Mouse (Mus musculus) 416B (cell line): ENCODE results near the gene 2700049A03Rik.

Source experiments
- DNase-seq: peaks from one replicate; pipeline ENCODE4 v3.0.0; 2011; ENCODE audit warnings: low read depth

2700049A03Rik gene

DNA sequence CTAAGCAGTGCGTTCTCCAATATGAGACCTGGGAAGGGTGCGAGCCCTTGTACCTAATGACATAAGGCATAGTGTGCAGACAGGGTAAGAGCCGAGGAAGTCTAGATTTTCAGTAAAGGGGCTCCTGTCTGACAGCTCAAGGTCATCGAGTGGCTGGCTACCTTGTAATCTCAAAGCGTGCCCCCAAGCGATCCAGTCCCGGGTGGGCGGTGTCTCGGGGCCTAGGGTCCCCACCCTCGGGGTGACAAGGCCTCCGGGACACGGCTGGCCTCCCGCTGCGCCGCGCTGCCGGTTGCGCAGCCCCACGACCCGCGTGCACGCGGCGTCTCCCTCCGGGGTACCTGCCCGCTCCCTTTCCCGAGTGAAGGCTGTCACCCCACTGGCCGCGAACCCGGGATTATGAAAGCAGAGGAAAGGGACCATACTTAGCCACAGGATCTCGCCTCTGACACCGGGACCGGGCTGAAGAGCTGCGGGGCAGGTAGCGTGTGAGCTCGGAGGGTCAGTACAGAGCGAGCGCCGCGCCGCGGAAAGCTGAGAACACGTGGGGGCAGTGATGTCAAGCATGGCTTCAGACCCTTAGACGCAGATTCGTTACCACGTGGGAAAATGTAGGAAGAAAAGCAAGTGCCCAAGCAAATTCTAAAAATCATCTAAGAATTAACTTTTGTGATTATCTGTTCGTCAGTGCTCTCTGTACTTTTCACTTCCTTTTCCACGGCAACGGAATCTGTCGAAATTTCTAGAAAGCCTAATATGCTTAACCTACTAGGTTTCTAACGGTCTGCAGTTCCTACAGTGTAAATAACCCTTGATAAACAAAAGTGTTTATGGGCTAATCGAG is at the start of gene 2700049A03Rik, which contains the start of gene Timm9:
Gene 2700049A03Rik (plus strand): TSS at position 719 of the 844 bp plus-strand sequence.
Gene Timm9 (minus strand): TSS at position 555 of the 844 bp plus-strand sequence.
- DNase-seq = peak; percentile 59

GRCm38 (mm10) chr12:71104275-71104674 is 32.4 kb upstream of the 2700049A03Rik start:
- DNase-seq = peak; percentile 25

- no peak for DNase-seq
Observed at GRCm38 (mm10) chr12:71107216-71107771, 29.4 kb upstream of the 2700049A03Rik start.

- no peak for DNase-seq
Observed at GRCm38 (mm10) chr12:71111331-71111730, 25.3 kb upstream of the 2700049A03Rik start, which contains the start of gene Tomm20l. Tomm20l (plus strand) TSS chr12:71111428.

GRCm38 (mm10) chr12:71113074-71113473 is 23.6 kb upstream of the 2700049A03Rik start:
- no peak for DNase-seq

GRCm38 (mm10) chr12:71113675-71114288 is 22.9 kb upstream of the 2700049A03Rik start:
- peak; percentile 92 for DNase-seq

DNA sequence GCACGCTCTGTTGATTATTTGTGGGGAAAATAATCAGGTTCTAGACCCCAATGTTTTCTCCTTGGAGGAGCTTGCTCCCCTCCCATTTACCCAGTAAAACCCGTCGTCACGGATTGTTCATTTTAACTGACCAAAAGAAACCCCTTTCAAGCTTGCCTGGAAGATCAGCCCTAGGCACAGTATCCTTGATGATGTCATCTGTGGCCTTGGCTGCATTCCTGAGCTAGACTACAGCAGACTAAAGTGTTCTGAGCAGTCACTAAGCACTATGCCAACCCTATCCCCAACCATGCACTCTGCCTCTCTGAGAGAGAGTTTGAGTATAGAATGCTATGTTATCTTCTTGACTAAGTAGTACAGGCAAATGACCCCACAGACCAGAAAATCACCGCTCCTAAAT is 20.2 kb upstream of the 2700049A03Rik start:
- no peak for DNase-seq

- DNase-seq = no peak
Observed at GRCm38 (mm10) chr12:71122731-71123130, 13.9 kb upstream of the 2700049A03Rik start.

DNA sequence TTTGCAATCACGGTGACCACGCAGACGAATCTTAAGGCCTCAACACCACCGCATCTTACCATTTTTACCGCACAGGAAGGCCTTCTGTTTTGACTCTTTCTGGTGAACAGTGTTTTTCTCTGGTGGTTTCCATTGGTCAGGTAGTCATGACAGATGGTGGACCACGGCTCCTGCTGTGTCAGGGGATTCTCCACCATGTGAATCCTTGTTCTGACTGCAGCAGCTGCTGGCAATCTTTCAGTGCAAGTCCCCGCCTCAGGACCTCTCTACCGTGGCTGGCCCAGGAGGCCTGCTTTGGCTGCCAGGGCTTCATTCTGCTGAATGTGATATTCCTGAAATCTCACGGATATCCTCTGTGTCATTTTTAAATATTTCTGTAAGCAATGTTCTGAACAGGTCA is 13.4 kb upstream of the 2700049A03Rik start:
- no peak for DNase-seq

- DNase-seq = peak; percentile 41
Observed at GRCm38 (mm10) chr12:71135581-71135980, 1.1 kb upstream of the 2700049A03Rik start.

- DNase-seq = peak; percentile 97
Observed at GRCm38 (mm10) chr12:71136974-71137491, 385 bp downstream of the 2700049A03Rik start.

DNA sequence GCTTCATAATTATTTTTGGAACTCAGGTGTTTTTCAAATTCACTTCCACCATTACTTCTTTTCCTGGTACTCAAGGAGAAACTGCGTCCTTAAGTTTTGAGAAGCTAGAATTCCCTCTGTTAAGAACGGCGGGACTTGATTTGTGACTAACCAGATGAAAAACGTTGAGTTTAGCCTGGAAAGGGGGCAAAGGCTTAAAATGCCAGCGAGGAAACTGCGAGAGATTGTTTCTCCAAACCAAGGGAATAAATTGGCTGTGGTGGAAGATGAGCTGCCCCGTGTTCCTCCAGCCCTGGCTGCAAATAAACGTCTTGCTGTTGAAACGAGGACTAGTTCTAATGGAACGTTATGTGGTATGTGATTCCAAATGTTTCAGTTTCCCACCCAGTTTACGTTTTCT is 1.0 kb downstream of the 2700049A03Rik start:
- peak; percentile 39 for DNase-seq

DNA sequence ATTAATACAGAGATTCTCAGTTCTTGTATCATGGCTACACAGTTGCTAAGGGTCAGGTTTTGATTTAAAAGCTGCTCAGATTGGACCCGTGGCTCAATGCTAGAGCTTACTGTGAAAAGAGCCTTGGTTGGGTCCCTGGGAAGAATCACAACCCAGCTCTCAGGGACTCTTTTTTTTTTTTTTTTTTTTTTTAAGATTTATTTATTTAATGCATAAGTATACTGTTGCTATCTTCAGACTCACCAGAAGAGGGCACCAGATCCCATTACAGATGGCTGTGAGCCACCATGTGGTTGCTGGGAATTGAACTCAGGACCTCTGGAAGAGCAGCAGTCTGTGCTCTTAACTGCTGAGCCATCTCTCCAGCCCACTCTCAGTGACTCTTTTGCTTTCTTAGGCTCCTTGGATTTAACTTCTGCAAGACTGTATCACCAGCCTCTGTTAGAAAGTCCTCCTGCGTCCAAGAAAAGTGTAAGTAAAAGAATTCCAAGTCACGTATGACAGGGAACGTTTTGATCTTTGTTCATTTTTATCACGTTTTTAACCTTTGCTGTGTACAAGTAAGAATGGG is 2.7 kb downstream of the 2700049A03Rik start:
- DNase-seq = peak; percentile 30

DNA sequence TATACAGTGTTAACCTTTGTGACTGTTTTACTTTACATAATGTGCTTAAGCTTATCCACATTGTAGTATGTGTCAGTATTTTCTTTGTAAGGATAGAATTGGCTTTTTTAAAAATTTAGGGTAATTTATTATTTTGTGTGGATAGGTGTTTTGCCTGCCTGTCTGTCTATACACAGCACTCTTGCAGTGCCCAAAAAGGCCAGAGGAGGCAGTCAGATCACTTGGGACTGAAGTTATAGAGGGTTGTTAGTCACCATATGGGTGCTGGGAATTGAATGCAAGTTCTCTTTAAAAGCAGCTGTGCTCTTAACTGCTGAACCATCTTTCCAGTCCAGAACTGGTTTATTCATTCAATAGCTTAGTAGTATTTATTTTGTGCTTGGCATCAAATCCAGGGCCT is 4.5 kb downstream of the 2700049A03Rik start:
- DNase-seq = no peak

DNA sequence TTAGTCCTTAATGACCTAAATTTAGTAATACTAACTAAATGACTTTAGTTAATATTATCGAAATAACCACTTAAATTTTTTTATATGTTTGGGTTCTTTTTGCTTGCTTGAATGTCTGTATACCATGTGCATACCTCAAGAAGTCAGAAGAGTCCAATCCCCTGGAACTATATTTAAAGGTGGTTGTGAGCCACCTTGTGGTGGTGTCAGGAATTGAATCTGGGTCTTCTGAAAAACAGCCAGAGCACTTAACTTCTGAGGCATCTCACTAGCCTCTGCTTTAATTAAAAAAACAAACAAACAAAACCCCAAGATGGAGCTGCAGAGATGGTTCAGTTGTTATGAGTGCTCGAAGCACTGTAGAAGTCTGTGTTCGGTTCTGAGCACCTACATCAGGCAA is 11.0 kb downstream of the 2700049A03Rik start:
- DNase-seq = peak; percentile 66

- DNase-seq = no peak
Observed at GRCm38 (mm10) chr12:71148801-71149200, 12.2 kb downstream of the 2700049A03Rik start.

- DNase-seq = no peak
Observed at GRCm38 (mm10) chr12:71149456-71149855, 12.8 kb downstream of the 2700049A03Rik start.

- no peak for DNase-seq
Observed at GRCm38 (mm10) chr12:71150167-71150566, 13.5 kb downstream of the 2700049A03Rik start.

DNA sequence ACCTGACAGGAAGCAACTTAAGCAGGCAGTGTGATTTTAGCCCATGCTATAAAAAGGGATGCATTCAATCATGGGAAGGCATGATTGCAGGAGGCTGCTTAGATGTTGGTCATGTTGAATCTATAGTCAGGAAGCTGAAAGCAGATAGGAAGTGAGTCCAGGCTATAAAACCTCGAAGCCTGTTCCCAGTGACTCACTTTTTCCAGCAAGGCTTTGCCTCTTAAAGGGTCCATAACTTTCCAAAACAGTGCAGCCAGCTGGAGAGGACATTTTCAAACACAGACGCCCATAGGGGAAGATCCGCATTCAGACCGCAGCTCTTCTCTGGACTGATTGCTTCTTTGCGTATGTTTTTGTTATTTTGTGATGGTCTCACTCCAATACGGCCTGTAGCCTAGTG is 18.3 kb downstream of the 2700049A03Rik start:
- peak; percentile 67 for DNase-seq

- DNase-seq = no peak
Observed at GRCm38 (mm10) chr12:71157974-71158373, 21.3 kb downstream of the 2700049A03Rik start.

- DNase-seq = peak; percentile 41
Observed at GRCm38 (mm10) chr12:71164410-71164809, 27.8 kb downstream of the 2700049A03Rik start.

DNA sequence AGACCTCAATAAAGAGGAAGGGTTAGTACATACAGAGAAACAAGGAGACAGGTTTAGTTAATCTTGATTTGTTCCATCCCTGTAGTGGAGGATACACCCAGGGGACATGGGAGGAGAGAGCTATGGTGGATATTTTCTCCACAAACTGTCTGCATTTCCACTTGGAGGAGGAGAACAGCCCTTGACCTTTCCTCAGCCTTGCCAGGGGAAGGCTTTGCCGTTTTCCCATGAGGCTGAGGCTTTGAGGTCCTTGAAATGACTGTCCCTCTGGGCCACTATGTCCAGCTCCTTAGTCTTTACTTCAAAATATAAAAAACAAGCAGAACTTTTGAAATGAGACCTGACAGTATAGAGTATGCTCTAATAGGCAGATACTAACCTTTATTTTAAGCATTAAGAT is 33.3 kb downstream of the 2700049A03Rik start:
- DNase-seq = no peak
